Mouse (Mus musculus) thymus, adult 2 months (tissue): ENCODE results near the gene Irak1.

Experiments used
- CTCF ChIP-seq: fragments of 200-500 bp; IDR thresholded peaks from 2 replicates; pipeline ENCODE4 v1.5.1; 2012; ENCODE audit warnings: mild to moderate bottlenecking, control low read depth, low read length, moderate library complexity, borderline replicate concordance; ENCODE audit not compliant: control insufficient read depth, poor library complexity, insufficient read depth; ENCODE audit errors: extremely low read depth
- POLR2A ChIP-seq: fragments of 200-500 bp; IDR thresholded peaks from 2 replicates; pipeline ENCODE4 v1.6.1; 2012; ENCODE audit warnings: mild to moderate bottlenecking, low read length, control low read depth, moderate library complexity; ENCODE audit not compliant: control insufficient read depth, poor library complexity, insufficient read depth; ENCODE audit errors: extremely low read depth

DNA sequence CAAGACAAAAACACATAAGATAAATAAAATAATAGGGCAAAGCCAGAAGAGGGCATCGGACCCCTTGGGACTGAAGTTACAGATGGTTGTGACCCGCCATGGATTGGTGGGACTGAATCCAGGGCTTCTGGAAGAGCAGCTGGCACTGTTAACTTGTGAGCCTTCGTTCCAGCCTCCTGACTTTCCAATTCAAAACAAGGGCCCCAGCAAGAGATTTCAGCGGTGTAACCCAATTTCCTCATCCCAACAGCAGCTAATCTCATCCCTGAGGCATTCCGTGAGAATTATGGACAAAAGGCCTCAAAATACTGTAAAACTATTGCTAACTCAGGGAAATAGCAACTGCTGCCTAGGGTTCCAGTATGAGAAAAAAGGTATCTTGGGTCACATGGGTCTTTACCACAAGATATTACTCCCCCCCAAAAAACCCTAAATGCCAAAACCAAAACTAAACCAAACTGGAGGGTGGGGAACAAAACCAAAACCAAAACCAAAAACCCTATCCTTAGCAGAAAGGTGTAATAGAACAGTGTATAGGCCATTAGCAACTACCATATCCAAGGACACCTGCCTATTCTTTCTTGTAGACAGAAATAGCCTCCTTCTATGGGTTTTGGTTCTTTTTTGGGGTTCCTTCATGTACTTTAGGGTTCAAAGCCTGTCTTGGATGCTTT, 14.1 kb upstream of the Irak1 start:
- TF ChIP-seq POLR2A (no peak), CTCF (no peak)
